Mouse (Mus musculus) embryonic facial prominence, embryonic 13.5 days (tissue): ENCODE measurements around the gene Sumf2. TPM values are rescaled to one million over a fixed set of nuclear protein-coding genes. Genes with fewer than 3 reads are reported as not detected.
"Not testable (repeated sequence)": the region's sequence is repeated elsewhere in the genome, so short reads cannot be mapped to it uniquely, and the experiment has no call there.

Experiments used
- ATAC-seq: fragments of 200-750 bp; cut with Nextera tagmentation; 2 replicates; pipeline ENCODE4 v1.8.0; 2017; ENCODE audit warnings: low read depth; ENCODE audit not compliant: insufficient number of reproducible peaks, insufficient read depth, low FRiP score, low TSS enrichment
- H3K27ac ChIP-seq: fragments of 300-500 bp; sonication (generic); 2 replicates; pipeline ENCODE4 v1.5.1; 2015; ENCODE audit warnings: moderate library complexity, mild to moderate bottlenecking, inconsistent platforms
- H3K27me3 ChIP-seq: fragments of 300-500 bp; sonication (generic); 2 replicates; pipeline ENCODE4 v1.6.1; 2015; ENCODE audit warnings: mild to moderate bottlenecking, inconsistent platforms
- H3K36me3 ChIP-seq: fragments of 300-500 bp; sonication (generic); 2 replicates; pipeline ENCODE4 v1.6.1; 2015; ENCODE audit warnings: mild to moderate bottlenecking, inconsistent platforms
- H3K4me1 ChIP-seq: fragments of 300-500 bp; sonication (generic); 2 replicates; pipeline ENCODE4 v1.6.1; 2015; ENCODE audit warnings: inconsistent platforms
- H3K4me2 ChIP-seq: fragments of 300-500 bp; sonication (generic); 2 replicates; pipeline ENCODE4 v1.6.1; 2015; ENCODE audit warnings: moderate library complexity, mild to moderate bottlenecking, inconsistent platforms
- H3K4me3 ChIP-seq: fragments of 300-500 bp; sonication (generic); 2 replicates; pipeline ENCODE4 v1.5.1; 2015; ENCODE audit warnings: mild to moderate bottlenecking, inconsistent platforms
- H3K9ac ChIP-seq: fragments of 300-500 bp; sonication (generic); 2 replicates; pipeline ENCODE4 v1.6.1; 2015; ENCODE audit warnings: mild to moderate bottlenecking, inconsistent platforms
- H3K9me3 ChIP-seq: fragments of 300-500 bp; sonication (generic); 2 replicates; pipeline ENCODE4 v1.6.1; 2016; ENCODE audit warnings: inconsistent platforms
- WGBS: fragments of 180-500 bp; shearing (Covaris S2); methylation state at CpG from one replicate; pipeline ENCODE4 v1.1.7; 2015; ENCODE audit warnings: mixed read lengths; 5-methylcytosine and 5-hydroxymethylcytosine counted together
- polyA plus RNA-seq: library from polyadenylated mRNA; unstranded; fragments of >200 nt; fragmentation: Nextera tagmentation; extraction: Ambion mirVana; gene quantifications from 2 replicates; pipeline ENCODE4 v1.2.1, GENCODE M21; 2015

The Sumf2 gene
- polyA plus RNA-seq, 1 experiment from 2014 or later: 81.4 TPM

- Histone ChIP-seq H3K27ac (no peak overlapping the region), H3K9ac (no peak overlapping the region), H3K4me2 (no peak overlapping the region), H3K4me3 (no peak overlapping the region), H3K36me3 (peaks cover 25% of the 10 kb centered on the region), H3K4me1 (no peaks in the 10 kb centered on the region), H3K27me3 (no peaks in the 10 kb centered on the region), H3K9me3 (no peaks in the 10 kb centered on the region)
- 72% methylated on average over 9 of the region's 9 CpGs for WGBS
- ATAC-seq: no peak
These were observed 31.1 kb downstream of the Sumf2 start for GRCm38 (mm10) chr5:129877731-129878455.

- H3K4me1 ChIP-seq: no peaks in the 10 kb centered on the region; the same call in 1 of the 2 replicates
- no peak overlapping the region for H3K4me2 ChIP-seq
- WGBS: 65% methylated on average over 2 of the region's 2 CpGs
- no peaks in the 10 kb centered on the region for H3K9me3 ChIP-seq
- H3K36me3 ChIP-seq: peaks cover 32% of the 10 kb centered on the region
- H3K9ac ChIP-seq: no peak overlapping the region
- no peaks in the 10 kb centered on the region for H3K27me3 ChIP-seq
- H3K27ac ChIP-seq: no peak overlapping the region
- no peak overlapping the region for H3K4me3 ChIP-seq
- no peak for ATAC-seq
These were observed 32.2 kb downstream of the Sumf2 start for GRCm38 (mm10) chr5:129878946-129879345.

- ATAC-seq: no peak
- Histone ChIP-seq H3K9me3 (no peaks in the 10 kb centered on the region), H3K27ac (no peak overlapping the region), H3K4me3 (no peak overlapping the region), H3K4me2 (no peak overlapping the region), H3K27me3 (no peaks in the 10 kb centered on the region), H3K9ac (no peak overlapping the region), H3K36me3 (peaks cover 39% of the 10 kb centered on the region), H3K4me1 (no peaks in the 10 kb centered on the region; the same call in 1 of the 2 replicates)
- 65% methylated on average over 3 of the region's 3 CpGs for WGBS
These were observed 33.1 kb downstream of the Sumf2 start for GRCm38 (mm10) chr5:129879888-129880287.

- H3K4me1 ChIP-seq: peaks cover 13% of the 10 kb centered on the region
- H3K36me3 ChIP-seq: peaks cover 29% of the 10 kb centered on the region
- no peaks in the 10 kb centered on the region for H3K27me3 ChIP-seq
- H3K4me3 ChIP-seq: peak overlapping the region; percentile 65
- H3K4me2 ChIP-seq: peak overlapping the region; percentile 90
- no peak for ATAC-seq
- H3K9me3 ChIP-seq: no peaks in the 10 kb centered on the region
- H3K27ac ChIP-seq: no peak overlapping the region
- H3K9ac ChIP-seq: peak overlapping the region; percentile 83
- WGBS: 40% methylated on average over 10 of the region's 10 CpGs
These were observed 39.5 kb downstream of the Sumf2 start for GRCm38 (mm10) chr5:129886271-129886670.

- Histone ChIP-seq H3K9me3 (no peaks in the 10 kb centered on the region), H3K4me2 (peak within 1 kb of the TSS; percentile 90), H3K36me3 (peaks cover 22% of the 10 kb centered on the region), H3K27me3 (no peaks in the 10 kb centered on the region), H3K4me1 (peaks cover 13% of the 10 kb centered on the region), H3K4me3 (peak within 1 kb of the TSS; percentile 65), H3K9ac (peak within 1 kb of the TSS; percentile 83), H3K27ac (peak within 1 kb of the TSS; percentile 91)
- under 1% methylated on average over 46 of the region's 46 CpGs for WGBS
- ATAC-seq: peak; percentile 98
These were observed 40.3 kb downstream of the Sumf2 start, which contains the start of gene Chchd2 for GRCm38 (mm10) chr5:129886911-129887636. TSS of gene Chchd2 (minus strand) at chr5:129887470.

GRCm38 (mm10) chr5:129890390-129890789 lies 43.6 kb downstream of the Sumf2 start:
- H3K4me2 ChIP-seq, H3K27ac ChIP-seq, H3K9me3 ChIP-seq, H3K4me3 ChIP-seq, H3K27me3 ChIP-seq, H3K9ac ChIP-seq, H3K36me3 ChIP-seq, ATAC-seq: not testable (repeated sequence)
- peaks cover 10% of the 10 kb centered on the region for H3K4me1 ChIP-seq
- 68% methylated on average over 6 of the region's 7 CpGs for WGBS

GRCm38 (mm10) chr5:129895198-129896088 lies 48.7 kb downstream of the Sumf2 start, which contains the start of gene Zbed5:
TSS of gene Zbed5 (plus strand) at chr5:129895723.
- peak within 1 kb of the TSS; percentile 88 for H3K4me2 ChIP-seq
- no peaks in the 10 kb centered on the region for H3K27me3 ChIP-seq
- peak within 1 kb of the TSS; percentile 77 for H3K9ac ChIP-seq
- H3K4me1 ChIP-seq: peaks cover 8% of the 10 kb centered on the region
- H3K36me3 ChIP-seq: 0 out of 2 replicates have a peak, but pooled peaks cover 1% of the 10 kb centered on the region
- H3K27ac ChIP-seq: peak within 1 kb of the TSS; percentile 22; the same call in 1 of the 2 replicates
- peak; percentile 98 for ATAC-seq
- peak within 1 kb of the TSS; percentile 74 for H3K4me3 ChIP-seq
- 2% methylated on average over 44 of the region's 44 CpGs for WGBS
- H3K9me3 ChIP-seq: no peaks in the 10 kb centered on the region

- H3K4me2 ChIP-seq: no peak within 1 kb of the TSS
- 93% methylated on average over 1 of the region's 1 CpGs for WGBS
- no peak within 1 kb of the TSS for H3K4me3 ChIP-seq
- H3K27ac ChIP-seq: no peak within 1 kb of the TSS
- no peak for ATAC-seq
- H3K4me1 ChIP-seq: peaks cover 8% of the 10 kb centered on the region
- H3K27me3 ChIP-seq: no peaks in the 10 kb centered on the region
- H3K36me3 ChIP-seq: peaks cover 15% of the 10 kb centered on the region; the same call in 1 of the 2 replicates
- no peak within 1 kb of the TSS for H3K9ac ChIP-seq
- H3K9me3 ChIP-seq: no peaks in the 10 kb centered on the region
These were observed 51.7 kb downstream of the Sumf2 start, which contains the start of gene Phkg1 for GRCm38 (mm10) chr5:129898449-129898848. TSS of gene Phkg1 (minus strand) at chr5:129898549.

- H3K27ac ChIP-seq: peak overlapping the region; percentile 89
- peaks cover 5% of the 10 kb centered on the region; the same call in 1 of the 2 replicates for H3K4me1 ChIP-seq
- H3K36me3 ChIP-seq: peaks cover 4% of the 10 kb centered on the region; the same call in 1 of the 2 replicates
- H3K27me3 ChIP-seq: no peaks in the 10 kb centered on the region
- peak overlapping the region; percentile 89 for H3K9ac ChIP-seq
- peak overlapping the region; percentile 78 for H3K4me3 ChIP-seq
- H3K4me2 ChIP-seq: peak overlapping the region; percentile 82
- 20% methylated on average over 4 of the region's 4 CpGs for WGBS
- H3K9me3 ChIP-seq: no peaks in the 10 kb centered on the region
- no peak for ATAC-seq
These were observed 61.0 kb downstream of the Sumf2 start for GRCm38 (mm10) chr5:129907775-129908174.

GRCm38 (mm10) chr5:129908242-129908965 lies 61.6 kb downstream of the Sumf2 start, which contains the start of gene Nupr1l:
TSS of gene Nupr1l (plus strand) at chr5:129908540.
- Histone ChIP-seq H3K9ac (peak within 1 kb of the TSS; percentile 89), H3K4me1 (peaks cover 5% of the 10 kb centered on the region; the same call in 1 of the 2 replicates), H3K27ac (peak within 1 kb of the TSS; percentile 89), H3K4me3 (peak within 1 kb of the TSS; percentile 78), H3K27me3 (no peaks in the 10 kb centered on the region), H3K4me2 (peak within 1 kb of the TSS; percentile 82), H3K36me3 (0 out of 2 replicates have a peak, but pooled peaks cover 4% of the 10 kb centered on the region), H3K9me3 (no peaks in the 10 kb centered on the region)
- WGBS: under 1% methylated on average over 62 of the region's 63 CpGs
- ATAC-seq: peak; percentile 93
